Mouse (Mus musculus): ENCODE measurements around the gene Mapk6. TPM values are rescaled to one million over a fixed set of nuclear protein-coding genes. Genes with fewer than 3 reads are reported as not detected.
"Not testable (repeated sequence)": the region's sequence is repeated elsewhere in the genome, so short reads cannot be mapped to it uniquely, and the experiment has no call there.

Gene Mapk6
- polyA plus RNA-seq, 1 experiment: 117 TPM

DNA sequence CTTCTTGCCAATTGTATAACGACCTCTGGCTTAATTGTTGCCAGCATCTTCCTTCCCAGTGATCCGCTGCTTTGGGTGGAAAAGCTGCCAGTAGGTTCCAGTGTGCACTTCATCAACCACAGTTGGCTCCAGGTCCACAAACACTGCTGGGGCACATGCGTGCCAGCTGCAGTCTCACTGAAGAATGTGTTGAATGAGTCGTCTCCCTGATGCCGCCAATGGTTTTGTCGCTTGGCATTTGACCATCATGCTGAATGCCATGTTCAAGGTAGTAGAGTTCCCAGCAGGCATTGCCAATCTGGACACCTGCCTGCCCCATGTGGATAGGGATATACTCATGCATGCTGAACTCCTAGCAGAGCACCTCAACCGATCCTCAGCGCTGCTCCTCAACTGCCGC lies 34.2 kb downstream of the Mapk6 start:
- no peak for TF ChIP-seq CTCF (IDR thresholded peaks at IDR 0.05; ENCODE audit: borderline replicate concordance, extremely low read depth, insufficient read depth, insufficient read length)
- no peak for TF ChIP-seq POLR2A (IDR thresholded peaks at IDR 0.05; ENCODE audit: borderline replicate concordance, extremely low read depth, insufficient read depth, insufficient read length, poor library complexity, severe bottlenecking)
- DNase-seq (ENCODE audit: low read depth): peak; percentile 22

DNA sequence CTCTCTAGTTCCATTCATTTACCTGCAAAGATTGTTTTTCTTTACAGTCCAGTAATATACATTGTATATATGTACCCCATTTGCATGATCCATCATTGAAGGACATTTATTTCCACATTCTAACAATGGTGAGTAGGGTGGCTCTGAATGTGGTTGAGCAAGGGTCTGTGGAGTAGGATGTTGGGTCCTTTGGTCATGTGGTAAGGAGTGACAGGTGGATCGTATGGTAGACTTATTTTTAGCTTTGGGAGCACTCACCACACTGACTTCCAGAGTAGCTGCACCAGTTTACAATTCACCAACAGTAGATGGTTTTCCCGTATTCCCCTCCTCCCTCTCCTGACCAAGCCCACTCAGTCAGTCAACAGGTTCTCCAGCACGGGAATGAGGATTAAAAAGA lies 41.0 kb downstream of the Mapk6 start:
- no peak for TF ChIP-seq POLR2A (IDR thresholded peaks at IDR 0.05; ENCODE audit: borderline replicate concordance, extremely low read depth, insufficient read depth, insufficient read length, poor library complexity, severe bottlenecking)
- no peak for TF ChIP-seq CTCF (IDR thresholded peaks at IDR 0.05; ENCODE audit: borderline replicate concordance, extremely low read depth, insufficient read depth, insufficient read length)

GRCm38 (mm10) chr9:75366191-75366590 lies 43.6 kb downstream of the Mapk6 start:
- DNase-seq (ENCODE audit: low read depth): no peak
- TF ChIP-seq CTCF (IDR thresholded peaks at IDR 0.05; ENCODE audit: borderline replicate concordance, extremely low read depth, insufficient read depth, insufficient read length) (no peak), POLR2A (IDR thresholded peaks at IDR 0.05; ENCODE audit: borderline replicate concordance, extremely low read depth, insufficient read depth, insufficient read length, poor library complexity, severe bottlenecking) (no peak)

More for the DNA sequence above, 41.0 kb downstream of the Mapk6 start:
- no peak for DNase-seq (ENCODE audit: low read depth)

DNA sequence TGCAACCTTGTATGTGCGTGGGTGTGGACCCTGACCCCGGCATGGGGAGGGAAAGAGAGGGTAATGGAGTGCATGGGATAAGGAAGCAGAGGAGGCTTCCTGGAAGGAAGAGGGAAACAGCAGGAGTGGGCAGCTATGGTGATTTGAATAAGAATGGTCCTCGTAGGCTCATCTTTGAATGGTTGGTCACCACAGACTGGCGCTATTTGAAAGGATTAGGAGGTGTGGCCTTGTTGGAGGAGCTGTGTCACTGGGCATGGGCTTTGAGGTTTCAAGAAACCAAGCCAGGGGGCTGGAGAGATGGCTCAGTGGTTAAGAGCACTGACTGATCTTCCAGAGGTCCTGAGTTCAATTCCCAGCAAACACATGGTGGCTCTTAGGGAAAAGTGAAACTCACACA lies 44.6 kb downstream of the Mapk6 start:
- no peak for DNase-seq (ENCODE audit: low read depth)
- TF ChIP-seq CTCF (IDR thresholded peaks at IDR 0.05; ENCODE audit: borderline replicate concordance, extremely low read depth, insufficient read depth, insufficient read length) (no peak), POLR2A (IDR thresholded peaks at IDR 0.05; ENCODE audit: borderline replicate concordance, extremely low read depth, insufficient read depth, insufficient read length, poor library complexity, severe bottlenecking) (no peak)

DNA sequence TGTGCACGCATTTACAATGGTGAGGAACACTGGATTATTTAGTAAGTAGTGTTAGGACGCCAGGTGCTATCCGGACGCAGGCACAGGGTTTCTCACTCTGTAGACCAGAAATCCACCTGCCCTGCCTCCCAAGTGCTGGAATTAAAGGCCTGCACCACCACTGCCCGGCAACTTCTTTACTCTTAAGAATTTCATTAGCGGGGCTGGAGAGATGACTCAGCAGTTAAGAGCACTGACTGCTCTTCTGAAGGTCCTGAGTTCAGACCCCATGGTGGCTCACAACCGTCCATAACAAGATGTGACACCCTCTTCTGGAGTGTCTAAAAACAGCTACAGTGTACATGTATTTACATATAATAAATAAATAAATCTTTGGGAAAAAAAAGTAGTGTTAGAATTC lies 46.1 kb downstream of the Mapk6 start:
- not testable (repeated sequence) for DNase-seq (ENCODE audit: low read depth)

DNA sequence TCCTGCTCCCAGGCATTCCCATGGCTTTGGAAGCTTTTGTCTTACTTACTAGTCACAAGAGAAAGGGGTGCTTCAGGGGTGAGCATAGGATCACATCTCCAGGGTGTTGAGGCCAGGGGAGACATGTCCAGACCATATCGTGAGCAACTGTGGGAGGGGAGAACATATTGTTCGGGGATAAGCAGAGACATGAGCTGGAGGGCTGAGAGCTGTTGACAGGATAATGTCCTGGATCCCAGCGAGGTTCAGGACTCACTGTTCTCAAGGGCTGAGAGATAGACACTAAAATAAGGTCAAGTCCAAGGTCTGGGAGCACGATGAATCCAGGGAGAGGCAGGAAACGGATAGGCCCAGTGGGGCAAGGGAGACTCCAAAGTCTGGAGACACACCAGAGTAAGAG lies 46.8 kb downstream of the Mapk6 start:
- no peak for DNase-seq (ENCODE audit: low read depth)
- no peak for TF ChIP-seq CTCF (IDR thresholded peaks at IDR 0.05; ENCODE audit: borderline replicate concordance, extremely low read depth, insufficient read depth, insufficient read length)
- no peak for TF ChIP-seq POLR2A (IDR thresholded peaks at IDR 0.05; ENCODE audit: borderline replicate concordance, extremely low read depth, insufficient read depth, insufficient read length, poor library complexity, severe bottlenecking)

DNA sequence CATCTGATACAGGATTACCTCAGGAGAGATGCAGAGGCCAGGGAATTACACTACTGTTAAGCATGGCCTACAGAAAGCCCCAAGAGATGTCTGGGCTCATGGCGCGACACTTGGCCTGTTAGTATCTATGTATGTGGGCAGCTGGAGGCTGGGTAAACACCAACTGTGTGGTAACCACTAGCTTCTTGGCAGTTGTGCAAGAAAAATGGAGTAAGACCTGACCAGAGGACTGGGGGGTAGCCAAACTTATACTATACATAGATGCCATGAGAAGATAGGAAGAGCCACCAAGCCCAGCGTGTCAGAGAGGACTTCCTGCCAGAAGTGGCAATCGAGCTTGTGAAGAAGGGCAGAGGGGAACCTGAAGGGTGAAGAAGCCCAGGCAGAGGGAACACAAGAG lies 47.6 kb downstream of the Mapk6 start:
- TF ChIP-seq POLR2A (IDR thresholded peaks at IDR 0.05; ENCODE audit: borderline replicate concordance, extremely low read depth, insufficient read depth, insufficient read length, poor library complexity, severe bottlenecking) (no peak), CTCF (IDR thresholded peaks at IDR 0.05; ENCODE audit: borderline replicate concordance, extremely low read depth, insufficient read depth, insufficient read length) (no peak)
- DNase-seq (ENCODE audit: low read depth): no peak

DNA sequence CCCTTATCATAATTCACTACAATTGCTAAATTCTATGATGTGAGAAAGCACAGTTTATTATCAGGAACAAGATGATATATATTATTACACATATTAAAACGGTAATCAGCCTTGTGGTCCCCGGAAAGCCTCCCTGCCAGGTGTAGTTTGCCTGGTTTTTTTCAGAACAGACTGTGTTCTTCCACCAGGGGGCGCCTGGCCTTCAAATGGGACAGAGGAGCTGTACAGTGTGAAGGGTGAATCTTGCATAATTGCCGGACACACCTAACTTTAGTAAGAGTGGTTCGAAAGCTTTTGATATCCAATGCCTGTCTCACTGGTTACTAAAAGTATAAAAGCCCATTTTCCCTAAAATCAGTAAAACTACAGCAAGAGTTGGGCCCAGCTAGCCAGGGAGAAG lies 48.1 kb downstream of the Mapk6 start:
- TF ChIP-seq POLR2A (IDR thresholded peaks at IDR 0.05; ENCODE audit: borderline replicate concordance, extremely low read depth, insufficient read depth, insufficient read length, poor library complexity, severe bottlenecking) (no peak), CTCF (IDR thresholded peaks at IDR 0.05; ENCODE audit: borderline replicate concordance, extremely low read depth, insufficient read depth, insufficient read length) (peak; percentile 77)
- peak; percentile 65 for DNase-seq (ENCODE audit: low read depth)

GRCm38 (mm10) chr9:75357087-75357654 lies 52.6 kb downstream of the Mapk6 start:
- TF ChIP-seq CTCF (IDR thresholded peaks at IDR 0.05; ENCODE audit: borderline replicate concordance, extremely low read depth, insufficient read depth, insufficient read length): no peak
- TF ChIP-seq POLR2A (IDR thresholded peaks at IDR 0.05; ENCODE audit: borderline replicate concordance, extremely low read depth, insufficient read depth, insufficient read length, poor library complexity, severe bottlenecking): no peak
- no peak for DNase-seq (ENCODE audit: low read depth)

- DNase-seq (ENCODE audit: low read depth): no peak
- TF ChIP-seq CTCF (IDR thresholded peaks at IDR 0.05; ENCODE audit: borderline replicate concordance, extremely low read depth, insufficient read depth, insufficient read length): no peak
- no peak for TF ChIP-seq POLR2A (IDR thresholded peaks at IDR 0.05; ENCODE audit: borderline replicate concordance, extremely low read depth, insufficient read depth, insufficient read length, poor library complexity, severe bottlenecking)
Measured at GRCm38 (mm10) chr9:75355783-75356182, 54.0 kb downstream of the Mapk6 start.

DNA sequence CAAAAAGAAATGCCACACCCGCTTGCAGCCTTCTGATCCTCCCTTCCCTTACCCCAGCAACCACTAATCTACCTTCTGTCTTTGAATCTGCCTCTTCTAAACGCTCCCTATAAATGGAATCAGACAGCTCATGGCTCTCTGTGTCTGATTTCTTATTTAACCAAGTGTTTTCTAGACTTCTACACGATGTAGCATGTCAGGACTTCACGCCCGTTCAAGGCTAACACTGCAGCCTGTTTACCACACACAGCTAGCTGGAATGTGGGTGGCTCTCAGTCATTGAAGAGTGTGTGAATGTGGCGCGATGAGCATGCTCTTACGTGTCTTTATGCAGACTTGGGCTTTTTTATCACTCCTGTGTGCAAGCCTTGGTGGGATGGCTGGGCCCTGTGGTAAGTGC lies 56.7 kb downstream of the Mapk6 start:
- no peak for DNase-seq (ENCODE audit: low read depth)
- TF ChIP-seq POLR2A (IDR thresholded peaks at IDR 0.05; ENCODE audit: borderline replicate concordance, extremely low read depth, insufficient read depth, insufficient read length, poor library complexity, severe bottlenecking): no peak
- TF ChIP-seq CTCF (IDR thresholded peaks at IDR 0.05; ENCODE audit: borderline replicate concordance, extremely low read depth, insufficient read depth, insufficient read length): no peak

DNA sequence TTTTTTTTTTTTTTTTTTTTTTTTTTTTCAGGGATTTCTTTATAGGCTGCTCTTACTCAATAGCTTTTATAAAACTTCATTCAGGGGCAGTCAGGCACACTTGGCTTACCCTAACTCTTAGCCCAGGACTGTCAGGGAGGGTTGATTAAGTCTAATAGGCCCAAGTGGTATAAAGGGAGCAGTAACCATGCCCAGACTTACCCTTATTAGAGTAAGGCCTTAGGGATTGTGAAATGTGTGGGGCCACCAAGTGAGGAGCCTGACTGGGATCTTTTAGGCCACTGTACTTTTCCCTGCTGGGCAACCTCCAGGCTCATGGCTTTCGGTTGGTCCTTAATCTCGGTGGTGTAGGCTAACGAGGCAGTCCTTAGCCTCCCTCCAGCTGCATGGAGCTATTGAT lies 61.2 kb downstream of the Mapk6 start:
- TF ChIP-seq CTCF (IDR thresholded peaks at IDR 0.05; ENCODE audit: borderline replicate concordance, extremely low read depth, insufficient read depth, insufficient read length) (no peak), POLR2A (IDR thresholded peaks at IDR 0.05; ENCODE audit: borderline replicate concordance, extremely low read depth, insufficient read depth, insufficient read length, poor library complexity, severe bottlenecking) (no peak)
- peak; percentile 8 for DNase-seq (ENCODE audit: low read depth)

DNA sequence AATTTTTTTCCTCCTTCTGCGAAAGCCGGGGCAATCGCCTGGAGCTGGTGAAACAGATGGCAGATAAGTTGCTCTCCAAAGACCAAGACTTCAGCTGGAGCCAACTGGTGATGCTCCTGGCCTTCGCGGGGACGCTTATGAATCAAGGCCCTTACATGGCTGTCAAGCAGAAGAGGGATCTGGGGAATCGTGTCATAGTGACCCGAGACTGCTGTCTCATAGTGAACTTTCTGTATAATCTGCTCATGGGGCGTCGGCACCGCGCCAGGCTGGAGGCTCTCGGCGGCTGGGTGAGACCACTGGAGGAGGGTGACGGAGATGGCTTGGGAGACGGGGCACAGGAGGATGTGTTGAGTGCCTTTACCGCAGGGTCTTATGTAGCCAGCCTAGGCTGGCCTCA lies 61.7 kb downstream of the Mapk6 start:
- TF ChIP-seq POLR2A (IDR thresholded peaks at IDR 0.05; ENCODE audit: borderline replicate concordance, extremely low read depth, insufficient read depth, insufficient read length, poor library complexity, severe bottlenecking) (no peak), CTCF (IDR thresholded peaks at IDR 0.05; ENCODE audit: borderline replicate concordance, extremely low read depth, insufficient read depth, insufficient read length) (no peak)
- DNase-seq (ENCODE audit: low read depth): no peak

Data from brain, embryonic 14.5 days (tissue).